Mouse (Mus musculus): ENCODE data around the gene Spag8.

The Spag8 gene

GRCm38 (mm10) chr4:43604751-43605685 lies 48.4 kb downstream of the Spag8 start:
- DNase-seq (ENCODE audit: extremely low spot score, low read depth, low spot score) = no peak

GRCm38 (mm10) chr4:43604099-43604498 lies 49.3 kb downstream of the Spag8 start:
- no peak for DNase-seq (ENCODE audit: extremely low spot score, low read depth, low spot score)
